Mouse (Mus musculus): ENCODE data around the gene Rab4a.

Gene Rab4a

DNA sequence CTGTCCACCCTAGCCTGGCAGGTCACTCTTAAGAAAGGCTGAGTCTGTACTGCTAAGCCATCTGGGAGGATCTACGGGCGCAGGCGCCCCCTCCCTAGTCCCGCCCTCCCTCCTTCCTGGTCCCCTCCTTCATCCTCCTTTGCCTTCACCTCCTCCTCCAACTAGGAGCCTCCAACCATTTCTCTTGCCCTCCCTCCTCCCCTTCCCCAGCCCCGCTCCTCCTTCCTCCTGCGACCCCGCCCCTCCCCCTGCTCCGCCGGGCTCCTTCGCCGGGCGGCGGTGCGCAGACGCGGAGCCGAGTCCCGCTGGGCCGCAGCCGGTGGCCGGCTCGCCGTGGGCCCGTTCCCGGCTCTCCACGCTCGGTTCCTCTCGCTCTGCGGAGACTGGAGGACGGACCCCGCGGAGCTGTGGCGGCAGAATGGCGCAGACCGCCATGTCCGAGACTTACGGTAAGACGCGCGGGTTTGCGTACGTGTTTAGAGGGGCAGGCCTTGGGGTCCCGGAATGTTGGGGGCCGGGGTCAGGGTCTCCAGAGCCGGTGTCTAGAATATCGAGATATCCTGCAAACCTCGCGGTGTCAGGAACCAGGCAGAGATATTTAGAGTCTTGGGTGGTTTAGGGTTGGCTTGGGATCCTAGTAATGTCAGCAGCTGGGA, at the start of gene Rab4a:
TSS of gene Rab4a (plus strand) at position 268 of the 656 bp plus-strand sequence.
- in situ Hi-C loops (cut with MboI, MseI) = no loop called here

GRCm38 (mm10) chr8:123756901-123757300, 48.9 kb upstream of the Rab4a start:
- in situ Hi-C loops (cut with MboI, MseI) = no loop called here

DNA sequence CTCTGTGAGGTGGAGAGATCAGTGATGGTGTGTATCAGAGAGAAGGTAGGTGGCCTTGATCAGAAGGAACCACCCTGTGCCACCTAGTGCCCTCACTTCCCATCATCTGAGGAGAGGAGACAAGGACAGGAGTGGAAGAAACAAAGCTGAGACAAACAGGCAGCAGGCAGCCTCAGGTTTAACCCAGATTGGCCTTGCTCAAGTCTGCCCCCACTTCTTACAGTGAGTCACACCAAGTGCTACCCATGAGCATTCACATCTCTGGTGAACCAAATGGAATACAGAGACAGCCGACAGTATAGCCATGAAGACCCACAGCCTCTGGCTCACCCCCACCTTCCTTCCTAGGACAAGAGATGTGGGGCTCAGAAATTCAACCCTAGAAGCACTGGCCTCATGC, 46.9 kb upstream of the Rab4a start:
- in situ Hi-C loops (cut with MboI, MseI) = no loop called here

GRCm38 (mm10) chr8:123759933-123760332, 45.9 kb upstream of the Rab4a start:
- in situ Hi-C loops (cut with MboI, MseI) = no loop called here

GRCm38 (mm10) chr8:123760579-123760978, 45.2 kb upstream of the Rab4a start:
- in situ Hi-C loops (cut with MboI, MseI) = no loop called here

DNA sequence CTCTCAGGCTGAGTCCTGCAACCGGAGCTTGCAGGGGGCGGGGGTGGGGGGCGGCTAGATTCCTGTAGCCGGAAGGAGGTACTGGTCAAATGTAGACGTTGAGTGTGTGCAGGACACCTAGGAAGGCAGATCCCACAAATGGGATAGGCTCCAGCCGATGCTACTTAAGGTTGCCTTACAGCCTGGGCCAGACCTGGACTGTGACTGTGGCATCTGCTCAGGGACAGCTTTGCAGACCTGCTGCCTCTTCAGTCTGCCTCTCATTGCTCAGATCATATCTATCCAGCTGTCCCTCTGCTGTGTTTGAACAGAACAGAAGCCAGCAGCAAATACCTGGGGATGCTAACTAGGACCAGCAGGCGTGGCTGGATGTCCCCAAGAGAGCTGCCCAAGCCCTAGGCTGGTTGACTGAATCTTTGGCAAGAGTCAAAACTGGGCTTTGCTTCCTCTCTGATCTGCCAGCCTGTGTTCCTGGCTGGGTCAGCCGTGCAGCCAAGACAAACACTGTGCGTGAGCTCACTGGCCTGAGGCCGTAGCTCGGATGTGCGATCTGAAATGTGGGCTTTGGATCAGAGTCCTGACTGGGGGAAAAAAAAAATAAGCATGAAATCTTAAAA, 44.4 kb upstream of the Rab4a start:
- in situ Hi-C loops (cut with MboI, MseI) = no loop called here

- in situ Hi-C loops (cut with MboI, MseI) = no loop called here
These were observed 43.9 kb upstream of the Rab4a start for GRCm38 (mm10) chr8:123761883-123762270.

DNA sequence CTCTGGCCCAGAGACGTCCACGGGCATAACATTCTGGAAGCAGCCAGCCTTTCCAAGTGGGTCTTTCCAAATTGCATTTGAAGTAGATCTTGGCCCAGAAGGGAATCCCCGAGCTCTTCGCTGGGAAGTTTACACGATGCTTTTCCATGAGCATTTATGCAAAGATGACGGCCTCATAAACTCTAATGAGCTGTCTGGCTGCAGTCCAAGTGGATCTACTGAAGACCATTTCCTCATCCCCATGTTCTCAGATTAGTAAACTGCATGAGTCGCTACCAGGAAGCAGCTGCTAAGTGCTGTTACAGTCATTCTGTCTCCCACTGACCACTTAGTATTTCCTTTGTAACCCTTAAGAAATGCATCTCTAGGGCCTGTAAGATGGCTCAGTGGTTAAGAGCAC, 42.4 kb upstream of the Rab4a start:
- in situ Hi-C loops (cut with MboI, MseI) = no loop called here

DNA sequence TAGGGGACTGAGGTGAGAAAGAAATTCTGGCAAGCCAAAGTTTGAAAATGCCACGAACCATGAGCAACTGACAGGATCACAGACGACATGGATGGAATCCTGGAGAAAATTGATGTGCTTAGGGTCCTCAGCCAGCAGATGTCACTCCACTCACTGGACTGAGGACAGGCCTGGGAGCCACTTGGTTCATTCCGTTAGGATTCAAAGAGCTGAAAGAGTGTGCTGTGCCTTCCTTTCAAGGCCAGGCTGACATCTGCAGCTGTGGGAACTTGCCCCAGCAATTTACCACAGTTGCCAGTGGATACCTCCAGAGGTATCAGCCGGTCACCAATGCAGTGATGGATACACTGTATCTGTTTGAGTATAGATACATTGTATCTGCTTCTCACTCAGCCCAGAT, 41.1 kb upstream of the Rab4a start:
- in situ Hi-C loops (cut with MboI, MseI) = no loop called here

DNA sequence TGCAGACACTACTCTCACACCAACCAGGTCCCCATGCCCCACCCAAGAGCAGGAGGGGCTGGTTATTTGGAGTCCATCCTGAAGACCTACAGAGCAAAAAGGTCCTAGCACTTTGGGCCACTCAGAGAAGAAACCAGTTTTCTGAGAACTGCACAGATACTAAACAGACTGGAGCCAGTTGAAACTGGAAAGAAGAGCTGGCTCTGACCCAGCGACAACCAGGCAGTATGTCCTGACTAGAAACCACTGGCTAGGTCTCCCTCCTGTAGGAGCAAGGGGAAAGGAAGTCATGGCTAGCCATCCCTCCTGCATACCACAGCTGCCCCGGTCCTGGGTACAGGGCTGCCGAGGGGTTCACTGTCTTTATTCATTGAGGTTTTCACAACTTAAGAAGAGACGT, 39.3 kb upstream of the Rab4a start:
- in situ Hi-C loops (cut with MboI, MseI) = no loop called here

DNA sequence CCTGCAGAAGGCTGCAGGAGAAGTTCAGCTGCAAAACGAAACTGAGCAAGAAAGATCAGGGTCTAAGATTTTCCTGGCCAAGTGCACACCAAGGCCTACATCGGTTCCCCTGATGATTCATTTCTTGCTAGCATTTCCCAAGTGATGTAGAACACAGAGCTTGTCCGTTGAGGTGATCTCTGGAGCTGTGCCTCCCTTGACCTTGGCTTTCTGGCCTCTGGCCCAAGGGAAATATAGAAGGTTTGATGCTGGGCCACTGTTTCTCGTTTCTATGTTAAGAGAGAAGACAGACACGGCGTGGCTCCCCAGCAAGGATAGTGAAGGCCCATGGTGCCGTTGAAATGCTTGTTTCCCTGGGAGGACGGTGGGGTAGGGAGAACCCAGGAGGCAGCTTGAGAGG, 37.9 kb upstream of the Rab4a start:
- in situ Hi-C loops (cut with MboI, MseI) = no loop called here

GRCm38 (mm10) chr8:123768492-123769356, 37.1 kb upstream of the Rab4a start:
- in situ Hi-C loops (cut with MboI, MseI) = no loop called here

GRCm38 (mm10) chr8:123773468-123773867, 32.3 kb upstream of the Rab4a start:
- in situ Hi-C loops (cut with MboI, MseI) = loop anchor here (5.0 kb wide), 1 partner anchor 99 kb away; no protein-coding TSS in a partner anchor

GRCm38 (mm10) chr8:123774491-123774890, 31.3 kb upstream of the Rab4a start:
- in situ Hi-C loops (cut with MboI, MseI) = loop anchor here (5.0 kb wide), 1 partner anchor 98 kb away; no protein-coding TSS in a partner anchor

- in situ Hi-C loops (cut with MboI, MseI) = no loop called here
These were observed 28.5 kb upstream of the Rab4a start for GRCm38 (mm10) chr8:123777319-123777718.

DNA sequence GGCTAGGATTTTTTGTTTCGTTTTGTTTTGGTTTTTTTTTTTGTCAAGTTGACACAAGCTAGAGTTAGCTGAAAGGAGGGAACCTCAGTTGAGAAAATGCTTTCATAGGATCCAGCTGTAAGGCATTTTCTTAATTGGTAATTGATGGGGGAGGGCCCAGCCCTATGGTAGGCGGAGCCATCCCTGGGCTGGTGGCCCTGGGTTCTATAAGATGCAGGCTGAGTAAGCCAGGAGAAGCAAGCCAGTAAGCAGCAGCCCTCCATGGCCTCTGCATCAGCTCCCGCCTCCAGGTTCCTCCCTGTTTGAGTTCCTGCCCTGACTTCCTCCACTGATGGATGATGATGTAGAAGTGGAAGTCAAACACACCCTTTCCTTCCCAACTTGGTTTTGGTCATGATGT, 25.3 kb upstream of the Rab4a start:
- in situ Hi-C loops (cut with MboI, MseI) = no loop called here

DNA sequence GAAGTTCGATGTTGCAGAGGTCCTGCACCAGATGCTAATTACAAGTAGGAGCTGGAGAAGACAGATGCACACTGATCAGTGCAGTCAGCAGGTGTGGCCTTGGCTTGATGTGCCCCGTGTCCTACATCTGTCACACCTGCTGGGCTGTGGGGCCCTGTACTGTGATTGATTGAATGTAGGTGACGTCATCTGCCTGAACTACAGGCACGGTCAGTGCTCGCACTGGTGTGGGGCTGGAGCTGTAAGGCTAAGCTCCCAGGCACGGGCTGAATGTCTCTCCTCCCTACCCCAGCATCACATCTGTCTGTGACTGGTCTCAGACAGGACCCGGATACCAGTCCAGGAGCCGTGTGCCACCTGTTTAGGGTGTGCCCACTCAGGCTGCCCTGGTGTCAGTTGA, 24.5 kb upstream of the Rab4a start:
- in situ Hi-C loops (cut with MboI, MseI) = no loop called here

GRCm38 (mm10) chr8:123783525-123784249, 22.1 kb upstream of the Rab4a start:
- in situ Hi-C loops (cut with MboI, MseI) = no loop called here

GRCm38 (mm10) chr8:123786166-123786565, 19.6 kb upstream of the Rab4a start:
- in situ Hi-C loops (cut with MboI, MseI) = no loop called here

DNA sequence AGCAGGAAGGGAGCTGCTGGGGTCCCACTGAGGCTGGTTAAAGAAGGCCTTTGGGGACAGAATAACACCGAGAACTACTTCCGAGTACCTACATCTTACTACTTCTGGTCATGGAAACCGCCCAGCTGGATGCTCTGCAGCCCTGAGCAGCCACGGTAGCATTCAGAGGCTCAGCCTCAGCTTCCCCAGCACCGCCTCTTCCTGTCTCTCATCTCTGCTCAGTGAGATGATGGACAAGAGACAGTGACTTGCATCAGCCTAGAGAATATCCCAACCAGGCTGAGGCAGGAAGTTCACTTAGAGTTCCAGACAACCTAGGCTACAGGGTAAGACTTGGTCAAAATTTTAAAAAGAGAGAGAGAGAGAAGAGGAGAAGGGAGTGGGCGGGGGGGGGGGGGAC, 19.1 kb upstream of the Rab4a start:
- in situ Hi-C loops (cut with MboI, MseI) = no loop called here

- in situ Hi-C loops (cut with MboI, MseI) = no loop called here
These were observed 18.4 kb upstream of the Rab4a start for GRCm38 (mm10) chr8:123787254-123787897.

Data from T-helper 1 cell (primary cell).